Mouse (Mus musculus) bone marrow, adult 2 months (tissue): ENCODE measurements around the gene Mmrn1.

Experiments used
- CTCF ChIP-seq: fragments of 200-500 bp; IDR thresholded peaks from 2 replicates; pipeline ENCODE4 v1.5.1; 2011; ENCODE audit warnings: low read length, control low read depth; ENCODE audit not compliant: control insufficient read depth, insufficient read depth
- POLR2A ChIP-seq: fragments of 200-500 bp; IDR thresholded peaks from 2 replicates; pipeline ENCODE4 v1.6.1; 2011; ENCODE audit warnings: low read depth, mild to moderate bottlenecking, control low read depth, low read length, borderline replicate concordance; ENCODE audit not compliant: control insufficient read depth

DNA sequence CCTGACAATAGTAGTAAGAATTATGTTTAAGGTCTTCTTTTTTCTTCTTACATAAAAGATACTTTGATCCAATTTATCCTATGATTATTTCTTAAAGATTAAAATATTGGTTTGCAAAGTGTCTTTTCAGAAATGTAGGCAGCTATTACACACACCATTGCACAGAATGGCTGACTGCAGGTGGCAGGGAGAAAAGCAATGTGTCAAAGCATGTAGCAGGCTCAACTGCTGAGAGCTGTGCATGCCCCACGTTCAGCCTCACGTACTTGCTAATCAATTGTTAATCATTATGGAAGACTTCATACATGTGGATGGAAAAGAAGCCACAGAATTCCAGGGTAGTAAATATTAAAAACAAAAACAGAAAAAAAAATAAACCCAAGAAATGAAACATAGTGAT is 37.1 kb downstream of the Mmrn1 start:
- TF ChIP-seq POLR2A (no peak), CTCF (no peak)
